ENCODE assay signal across 8 mouse cellular contexts in genomic region chrX:111462092-111462491, GRCm38 (mm10).
A peak's percentile ranks its signal among the peaks of the same experiment; 100 is the strongest.
DNase-seq lines count a peak whose midpoint lies in the region; ATAC-seq and TF ChIP-seq lines count a peak whose summit lies in the region.

No protein-coding gene starts in this region.

- TF ChIP-seq POLR2A in small intestine, adult 2 months (IDR thresholded peaks at IDR 0.05; ENCODE audit: low read depth, low read length), result no peak

- H3K27ac ChIP-seq in lung, embryonic 15.5 days, result peak overlapping the region; percentile 55; the same call in 1 of the 2 replicates
- H3K27ac ChIP-seq in small intestine, adult 2 months (ENCODE audit: insufficient read depth, low read depth, low read length), result no peak overlapping the region

- ATAC-seq in lung, embryonic 15.5 days (ENCODE audit: borderline replicate concordance, extremely low read depth, low FRiP score, low TSS enrichment), result no peak

- H3K9ac ChIP-seq in lung, embryonic 15.5 days, result peak overlapping the region; percentile 58

- no peaks in the 10 kb centered on the region for H3K4me1 ChIP-seq in lung, embryonic 15.5 days
- no peaks in the 10 kb centered on the region for H3K4me1 ChIP-seq in small intestine, adult 2 months (ENCODE audit: control insufficient read depth, insufficient read depth, insufficient read length, low read length)

- H3K9me3 ChIP-seq in lung, embryonic 15.5 days, result no peaks in the 10 kb centered on the region

- no peaks in the 10 kb centered on the region for H3K27me3 ChIP-seq in lung, embryonic 15.5 days
- no peaks in the 10 kb centered on the region for H3K27me3 ChIP-seq in small intestine, adult 2 months (ENCODE audit: control insufficient read depth, insufficient read depth, low read length)

- TF ChIP-seq CTCF in small intestine, adult 2 months (IDR thresholded peaks at IDR 0.05; ENCODE audit: extremely low read depth, insufficient read length, insufficient replicate concordance, low read depth, low read length), result no peak

- peak overlapping the region; percentile 68 for H3K4me2 ChIP-seq in lung, embryonic 15.5 days

- WGBS in lung, embryonic 15.5 days, result 22% methylated on average over 8 of the region's 8 CpGs
- WGBS in small intestine, adult 2 months, result 11% methylated on average over 8 of the region's 8 CpGs

- peak; percentile 0 for DNase-seq in cerebellum, adult 11 months
- no peak for DNase-seq in cerebellum, adult 11-12 months
- no peak for DNase-seq in lung, postnatal 36 days
- peak; percentile 1 for DNase-seq in liver
- no peak for DNase-seq in thymus, postnatal 14 days
- no peak for DNase-seq in layer of hippocampus, adult 11-12 months (ENCODE audit: low spot score)

- H3K4me3 ChIP-seq in lung, embryonic 15.5 days, result peak overlapping the region; percentile 63
- peak overlapping the region; percentile 64 for H3K4me3 ChIP-seq in small intestine, adult 2 months (ENCODE audit: low read depth, low read length)

- no peaks in the 10 kb centered on the region for H3K36me3 ChIP-seq in lung, embryonic 15.5 days
- H3K36me3 ChIP-seq in small intestine, adult 2 months (ENCODE audit: control insufficient read depth, insufficient read depth, low read length), result no peaks in the 10 kb centered on the region

Comparison
In these comparisons a context has a peak if more than half of its experiments do, and no peak if none do; other contexts are left out.
1. DNase-seq: peak in cerebellum, adult 11 months (single experiment) and liver (single experiment); none in cerebellum, adult 11-12 months (single experiment), lung, postnatal 36 days (single experiment), thymus, postnatal 14 days (single experiment) and layer of hippocampus, adult 11-12 months (single experiment).